Mouse (Mus musculus) gastrocnemius, postnatal 4 days (tissue): ENCODE measurements around the gene Nxph4. TPM values are rescaled to one million over a fixed set of nuclear protein-coding genes. Genes with fewer than 3 reads are reported as not detected.

Source experiments
- DNase-seq, 2 experiments: peaks; one replicate each; pipeline ENCODE4 v3.0.0; 2021 to 2022; ENCODE audit warnings: low spot score in 2 of 2, mixed read lengths in 2 of 2
- long read RNA-seq, 2 experiments: library from polyadenylated mRNA; stranded (forward); transcript quantifications; one replicate each; pipeline ENCODE4 v2.0.0; 2021
- total RNA-seq, 2 experiments: library from RNA; stranded (reverse); gene quantifications; 2 replicates each; pipeline ENCODE4 v1.2.3; 2021

The Nxph4 gene
- total RNA-seq, result 1 to 10 TPM; 1.9 to 2.2 TPM
- long read RNA-seq, experiment 1, partial matches to known transcripts, result 0 of 1 reads
- long read RNA-seq, experiment 1, other reads (novel, unspliced or antisense), result 0 of 1 reads
- long read RNA-seq, experiment 2, partial matches to known transcripts, result 0 of 2 reads
- long read RNA-seq, experiment 2, other reads (novel, unspliced or antisense), result 0 of 2 reads

DNA sequence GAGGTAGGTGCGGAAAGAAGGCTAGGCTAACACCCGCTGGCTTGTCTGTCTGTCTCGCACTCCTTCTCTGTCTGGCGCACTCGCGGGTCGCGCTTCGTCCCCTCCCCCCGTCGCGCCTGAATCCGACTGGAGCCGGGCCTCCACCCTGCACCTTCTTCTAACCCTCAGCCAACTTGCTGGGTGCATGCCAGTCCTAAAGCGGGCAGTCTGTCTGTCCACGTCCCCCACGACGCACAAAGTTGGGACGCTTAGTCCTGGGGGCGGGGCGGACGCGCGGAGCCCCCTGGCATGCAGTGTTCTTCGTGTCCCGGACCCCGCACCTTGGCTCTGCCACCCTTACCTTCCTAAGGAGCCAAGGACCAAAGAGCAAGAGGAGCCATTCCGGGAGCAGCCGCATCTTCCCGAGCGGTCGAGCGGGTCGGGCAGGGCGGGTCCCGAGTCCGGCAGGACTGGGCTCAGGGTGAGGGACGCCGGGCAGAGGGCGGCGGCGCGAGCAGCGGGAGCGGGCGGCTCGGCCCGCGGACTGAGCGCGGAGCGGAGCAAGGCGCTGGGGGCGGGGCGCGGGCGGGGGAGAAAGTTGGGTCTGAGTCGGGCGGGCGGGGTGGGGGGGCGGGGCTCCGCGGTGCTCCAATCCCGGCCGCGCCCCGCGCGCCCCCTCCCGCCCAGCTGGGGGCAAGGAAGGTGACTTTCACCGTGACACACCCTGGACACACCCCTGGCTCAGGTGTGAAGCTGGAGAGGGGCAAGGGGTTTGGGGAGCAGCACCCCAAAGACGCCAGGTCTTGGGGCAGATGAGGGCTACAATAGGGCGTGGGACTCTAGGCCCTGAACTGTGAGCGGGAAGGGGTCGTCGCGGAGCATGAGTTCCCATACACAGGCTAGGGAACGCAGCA, at the start of gene Nxph4:
TSS of gene Nxph4 (minus strand) at position 524 of the 893 bp plus-strand sequence.
- DNase-seq, result no peak

DNA sequence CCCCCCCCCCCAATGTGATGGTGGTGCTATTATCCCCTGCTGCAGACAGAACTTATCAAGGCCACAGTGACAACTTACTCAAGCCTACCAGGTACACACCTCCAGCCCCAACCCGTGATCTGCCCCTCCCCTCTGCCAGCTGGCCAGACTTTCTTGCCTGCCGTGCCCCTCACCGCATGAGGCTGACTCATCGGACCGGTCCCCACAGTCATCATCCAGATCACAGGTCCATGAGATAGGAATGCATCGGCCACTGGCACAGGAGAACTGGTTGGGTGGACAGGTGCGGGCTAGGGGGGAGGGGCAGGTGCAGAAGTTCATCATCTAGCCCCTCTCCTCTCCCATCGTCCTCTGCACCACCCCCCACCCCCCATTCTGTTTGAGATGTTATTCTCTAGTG, 49.3 kb upstream of the Nxph4 start:
- DNase-seq, result no peak

DNA sequence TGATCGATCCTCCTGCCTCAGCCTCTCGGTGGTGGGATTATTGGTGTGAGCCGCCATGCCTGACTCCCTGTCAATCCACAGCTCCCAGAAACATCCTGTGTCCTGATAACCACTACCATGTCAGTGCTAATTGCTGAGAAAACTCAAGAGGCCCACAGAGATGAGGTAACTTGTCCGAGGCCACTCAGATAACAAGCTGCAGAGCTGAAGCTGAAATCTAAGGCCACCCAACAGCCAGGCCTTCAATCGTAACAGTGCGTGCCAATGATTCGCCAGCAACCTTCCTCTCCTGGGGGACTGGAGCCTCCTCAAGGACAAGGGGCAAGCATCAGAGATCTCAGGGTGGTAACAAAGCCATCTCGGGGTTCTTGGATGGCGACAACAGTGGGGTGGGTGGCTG, 46.9 kb upstream of the Nxph4 start:
- DNase-seq, result no peak

DNA sequence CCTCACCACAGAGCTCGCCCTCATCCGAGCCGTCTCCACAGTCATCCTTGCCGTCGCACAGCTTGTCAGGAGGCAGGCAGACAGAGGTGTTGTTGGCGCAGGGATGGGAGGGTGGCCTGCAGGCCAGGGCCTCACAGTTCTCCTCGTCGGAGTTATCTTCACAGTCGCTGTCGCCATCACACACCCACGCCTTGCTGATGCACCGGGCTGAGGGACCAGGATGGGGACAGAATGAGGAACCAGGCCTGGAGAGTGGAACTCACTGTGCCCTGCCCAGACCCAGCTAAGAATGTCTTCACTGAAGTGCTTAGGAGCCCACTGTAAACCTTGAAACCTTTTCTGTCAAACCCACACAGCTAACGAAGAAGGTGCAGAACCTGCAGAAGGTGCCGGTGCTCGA, 43.6 kb upstream of the Nxph4 start:
- no peak for DNase-seq

DNA sequence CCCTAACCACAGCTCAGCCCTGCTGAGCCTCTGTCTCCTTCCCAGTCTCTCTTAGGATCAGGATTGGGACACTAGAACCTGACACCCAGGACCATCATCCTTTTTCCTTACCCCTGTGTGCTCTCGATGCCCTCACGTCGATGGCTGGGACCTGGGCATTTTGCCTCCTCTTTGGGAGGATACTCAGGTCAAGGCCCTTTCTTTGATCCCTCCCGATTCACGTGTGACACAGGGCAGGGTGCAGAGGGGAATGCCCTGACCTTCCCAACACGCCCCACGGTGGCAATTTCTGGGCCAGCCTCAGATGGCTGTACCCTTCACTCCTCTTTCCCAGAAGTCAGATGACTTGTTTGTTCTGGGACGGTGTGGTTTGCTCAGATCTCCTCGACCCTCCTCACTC, 42.8 kb upstream of the Nxph4 start:
- DNase-seq, result no peak

DNA sequence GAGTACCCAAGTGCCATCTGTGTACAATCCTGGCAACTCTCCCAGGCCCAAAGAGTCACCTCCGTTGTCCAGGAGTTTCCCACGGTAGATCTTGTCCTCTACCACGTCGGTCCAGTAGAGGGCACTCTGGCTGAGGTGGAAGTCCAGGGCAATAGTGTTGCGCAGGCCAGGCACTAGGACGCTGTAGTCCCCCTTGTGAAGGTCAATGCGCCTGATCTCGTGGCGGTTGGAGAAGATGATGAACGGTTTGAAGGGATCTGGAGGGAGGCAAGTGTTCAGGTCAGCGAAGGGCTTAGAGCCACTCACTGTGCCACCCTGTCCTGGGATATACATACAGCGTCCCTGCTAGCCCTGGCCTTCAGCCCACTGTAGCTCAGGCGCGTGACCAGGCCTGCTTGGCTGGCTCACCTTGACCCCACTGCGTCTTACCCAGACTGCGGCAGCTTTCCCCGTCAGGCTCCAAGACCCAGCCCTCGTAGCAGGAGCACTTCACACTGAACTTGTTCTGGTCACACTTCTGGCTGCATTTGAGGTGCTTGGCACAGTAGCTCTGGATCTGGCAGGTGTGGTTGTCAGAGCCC, 42.1 kb upstream of the Nxph4 start:
- DNase-seq, result peak in 1 of 2 experiments; percentile 60

DNA sequence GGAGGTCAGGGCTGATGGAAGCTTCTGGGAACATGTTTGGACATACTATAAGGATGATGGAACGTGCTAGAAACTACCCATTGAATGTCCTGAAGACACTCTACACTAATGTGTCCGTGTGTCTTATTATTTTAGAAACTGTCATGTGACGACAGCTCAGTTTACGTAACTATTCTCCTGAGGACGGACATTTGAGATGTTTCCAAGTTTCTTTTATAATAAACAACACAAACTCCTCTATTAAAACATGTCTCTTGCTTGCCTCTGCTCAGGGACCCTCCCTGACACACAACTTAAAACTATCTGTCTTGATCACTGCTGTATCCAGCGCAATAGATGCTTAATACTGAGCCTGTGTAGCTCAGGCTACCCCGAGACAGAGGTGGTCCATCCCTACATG, 41.4 kb upstream of the Nxph4 start:
- DNase-seq, result no peak

DNA sequence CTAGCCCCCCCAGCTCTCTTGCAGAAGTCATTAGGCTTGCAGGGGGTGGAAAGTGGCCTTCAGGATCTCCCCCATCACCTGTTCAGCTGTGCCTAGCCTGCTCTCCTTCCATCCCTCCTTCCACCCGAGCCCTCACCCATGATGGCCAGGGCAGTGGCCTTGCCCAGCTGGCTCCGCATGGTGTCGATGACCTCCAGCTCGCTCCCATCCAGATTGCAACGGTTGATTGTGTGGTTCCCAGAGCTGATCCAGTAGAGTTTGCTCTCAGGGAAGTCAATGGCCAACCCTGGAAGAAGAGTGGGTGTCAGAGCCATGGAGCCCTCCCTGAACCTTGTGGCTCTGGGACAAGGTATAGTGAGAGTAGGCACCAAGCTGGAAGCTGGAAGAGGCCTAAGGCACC, 37.9 kb upstream of the Nxph4 start:
- no peak for DNase-seq

DNA sequence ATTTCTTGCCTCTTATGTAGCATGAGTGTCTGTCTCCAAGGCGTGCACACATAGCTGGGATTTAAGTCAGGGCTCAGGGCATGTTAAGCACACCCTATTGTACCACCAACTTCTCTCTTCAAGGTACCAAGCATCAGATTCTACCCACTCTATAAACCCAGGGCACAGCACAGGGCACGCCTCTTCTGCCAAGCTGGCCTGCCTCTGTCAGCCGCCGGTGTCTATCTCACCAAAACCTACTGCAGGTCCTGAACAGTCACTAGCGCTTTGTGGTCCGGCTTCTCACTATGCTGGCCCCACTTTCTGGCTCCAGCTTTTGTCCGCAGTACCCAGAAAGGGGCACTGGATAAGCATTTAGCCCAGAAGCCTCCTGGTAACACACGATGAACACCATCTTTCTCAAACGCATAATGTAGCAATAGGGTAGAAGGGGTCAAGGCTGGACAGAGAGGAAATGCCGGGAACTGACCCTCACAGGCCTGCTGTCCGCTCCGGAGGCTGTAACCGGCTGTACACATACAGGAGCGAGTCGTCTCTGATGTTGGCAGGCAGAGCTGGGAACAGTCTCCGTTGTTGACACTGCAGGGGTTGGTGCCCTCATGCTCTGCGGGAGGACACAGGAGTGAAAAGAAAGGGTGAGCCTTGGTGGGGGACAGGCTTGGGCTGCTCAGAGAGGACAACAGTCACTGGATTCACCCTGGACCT, 36.7 kb upstream of the Nxph4 start:
- DNase-seq, result no peak

DNA sequence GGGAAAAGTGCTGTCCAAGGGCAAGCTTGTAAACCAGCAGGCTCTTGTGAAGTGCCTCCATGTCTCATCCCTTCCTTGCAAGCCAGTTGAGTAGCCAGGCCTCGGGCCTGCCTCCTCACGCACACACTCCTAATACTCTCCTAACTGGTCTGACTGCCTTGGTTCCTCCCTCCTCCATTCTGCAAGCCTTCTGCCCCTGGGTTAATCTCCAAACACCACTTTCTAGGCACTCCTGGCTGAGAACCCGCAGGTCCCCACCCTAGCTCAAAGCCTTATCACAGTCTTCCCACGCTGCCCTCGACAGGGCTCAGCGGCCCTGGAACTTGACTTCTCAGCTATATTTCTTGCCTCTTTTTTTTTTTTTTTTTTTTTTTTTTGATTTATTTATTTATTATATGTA, 36.0 kb upstream of the Nxph4 start:
- DNase-seq, result no peak

DNA sequence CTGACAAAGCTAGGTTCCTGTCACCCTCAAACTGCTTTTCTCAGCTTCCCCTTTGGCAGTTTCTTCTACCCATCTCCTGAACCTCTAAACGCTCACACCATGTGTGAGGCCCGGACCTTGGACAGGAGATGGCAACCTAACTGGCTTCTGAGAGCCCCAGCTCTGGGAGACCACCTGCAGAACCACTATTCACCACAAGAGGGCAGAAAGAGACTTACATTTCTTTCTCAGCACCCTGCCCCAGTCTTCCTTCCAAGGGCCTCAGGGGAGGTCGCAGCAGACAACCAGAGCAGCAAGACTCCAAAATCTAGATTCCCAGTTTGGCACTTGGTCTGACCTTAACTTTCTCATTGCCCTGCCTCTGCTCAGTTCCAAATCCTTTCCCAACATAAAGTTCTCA, 35.1 kb upstream of the Nxph4 start:
- peak in 1 of 2 experiments; percentile 82 for DNase-seq

DNA sequence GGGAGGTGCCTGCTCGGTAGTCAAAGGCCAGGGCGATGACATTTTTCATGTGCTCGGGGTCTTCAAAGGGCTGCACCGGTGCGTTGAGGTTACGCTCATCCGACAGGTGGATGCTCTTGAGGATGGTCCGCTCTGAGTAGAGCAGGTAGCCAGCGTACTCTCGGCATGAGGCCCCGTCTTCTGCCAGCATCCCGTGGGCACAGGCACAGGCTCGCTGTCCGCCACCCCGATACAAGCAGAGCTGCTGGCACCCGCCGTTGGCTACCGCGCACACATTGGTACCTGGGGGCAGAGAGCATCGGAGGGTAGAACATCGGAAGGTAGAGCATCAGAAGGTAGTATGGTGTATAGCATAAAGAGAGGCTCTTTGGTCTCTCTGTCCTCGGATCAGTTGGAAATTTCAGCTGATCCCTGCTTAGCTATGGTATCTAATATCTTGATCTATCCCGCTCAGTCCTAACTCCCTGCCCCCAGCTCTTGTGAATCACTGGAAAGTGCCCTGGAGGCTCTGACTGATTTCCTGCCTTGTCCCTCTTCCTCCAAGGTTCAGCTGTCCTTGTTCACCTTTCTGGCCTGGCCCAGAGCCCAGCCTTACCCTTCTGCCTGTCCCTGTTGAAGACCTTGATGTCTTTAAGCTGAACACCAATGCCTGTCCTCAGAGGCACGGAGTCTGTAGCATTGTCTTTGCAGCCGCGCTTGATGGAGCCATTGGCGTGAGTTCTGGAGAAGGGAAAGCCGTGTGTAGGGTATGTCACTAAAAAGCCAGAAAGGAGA, 32.4 kb upstream of the Nxph4 start:
- no peak for DNase-seq

DNA sequence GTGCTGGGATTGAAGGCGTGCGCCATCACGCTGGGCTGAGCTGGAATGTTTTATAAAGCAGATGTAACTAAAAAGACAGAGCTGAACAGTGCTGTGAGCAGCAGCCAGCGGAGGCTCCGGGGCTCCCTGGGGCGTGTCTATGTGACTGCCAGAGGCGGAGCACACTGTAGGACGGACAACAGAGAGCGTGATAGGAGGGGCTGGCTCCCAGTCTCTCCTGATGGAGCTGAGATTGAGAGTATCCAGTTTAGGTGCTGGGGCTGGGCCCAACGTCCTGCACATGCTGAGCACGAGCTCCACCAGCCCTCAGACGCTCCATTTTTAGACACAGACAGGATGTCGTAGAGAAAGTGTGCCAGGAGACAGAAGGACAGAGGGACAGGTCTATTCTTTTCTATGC, 29.9 kb upstream of the Nxph4 start:
- peak in 1 of 2 experiments; percentile 47 for DNase-seq

DNA sequence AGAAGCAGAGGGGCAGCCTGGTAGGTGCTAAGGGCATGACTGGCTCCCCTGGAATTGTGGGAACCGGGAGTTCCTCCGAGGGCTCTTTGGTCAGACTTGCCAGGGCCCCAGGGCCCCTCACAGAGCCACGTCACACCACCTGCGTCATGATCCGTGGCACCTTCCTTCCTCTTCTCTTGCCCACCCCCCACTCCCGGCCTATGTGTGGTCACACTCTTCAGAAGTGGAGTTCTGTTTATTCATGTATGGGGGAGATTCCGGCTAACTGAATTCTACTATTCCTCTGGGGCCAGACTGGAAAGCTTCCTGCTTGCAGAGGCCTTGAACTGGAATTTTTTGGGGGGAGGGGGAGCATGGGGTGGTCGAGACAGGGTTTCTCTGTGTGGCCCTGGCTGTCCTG, 29.5 kb upstream of the Nxph4 start:
- DNase-seq, result no peak

DNA sequence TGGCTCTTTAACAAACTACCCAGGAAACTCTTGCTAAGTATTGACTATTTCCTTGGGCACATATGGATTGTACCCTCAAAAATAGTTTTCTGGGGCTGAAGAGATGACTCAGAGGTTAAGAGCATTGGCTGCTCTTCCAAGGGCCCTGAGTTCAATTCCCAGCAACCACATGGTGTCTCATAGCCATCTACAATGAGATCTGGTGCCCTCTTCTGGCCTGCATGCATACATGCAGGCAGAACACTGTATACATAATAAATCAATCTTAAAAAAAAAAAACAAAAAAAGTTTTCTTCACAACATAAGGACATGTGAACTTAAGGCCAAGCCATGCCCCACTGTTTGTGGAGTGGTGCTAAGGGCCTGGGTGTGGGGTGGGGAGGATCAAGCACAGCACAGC, 26.8 kb upstream of the Nxph4 start:
- DNase-seq, result no peak

DNA sequence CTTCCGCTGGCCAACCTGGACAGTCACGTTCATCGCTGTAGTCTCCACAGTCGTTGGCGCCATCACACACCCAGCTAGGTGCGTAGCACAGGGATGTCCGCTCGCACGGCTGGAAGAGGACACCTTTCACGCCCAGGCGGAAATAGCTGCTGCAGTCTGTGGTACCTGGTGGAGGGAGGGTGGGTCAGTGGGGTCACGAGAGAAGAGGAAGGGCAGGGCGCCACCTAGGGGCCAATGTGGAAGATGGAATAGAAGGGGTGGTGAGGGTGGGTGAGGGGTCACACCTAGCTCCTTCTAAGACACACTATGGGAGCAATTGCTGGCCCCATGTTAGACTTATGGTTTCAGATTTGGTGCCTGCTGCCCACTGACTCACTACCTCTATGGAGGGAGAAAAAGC, 23.0 kb upstream of the Nxph4 start:
- DNase-seq, result no peak

DNA sequence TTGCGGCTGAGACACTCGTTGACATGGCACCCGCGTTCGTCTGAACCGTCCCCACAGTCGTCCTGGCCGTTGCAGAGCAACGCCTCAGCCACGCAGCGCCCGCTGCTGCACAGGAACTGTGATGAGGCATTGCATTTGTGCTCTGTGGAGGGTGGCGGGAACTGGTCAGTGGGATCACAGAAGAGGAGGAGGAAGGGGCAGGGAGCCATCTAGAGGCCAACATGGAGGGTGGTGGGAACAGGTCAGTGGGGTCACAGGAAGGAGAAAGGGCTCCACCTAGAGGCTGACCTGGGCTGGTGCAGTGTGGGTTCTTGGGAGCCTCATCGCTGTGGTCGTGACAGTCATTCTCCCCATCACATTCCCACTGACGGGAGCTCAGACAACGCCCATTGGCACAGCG, 21.3 kb upstream of the Nxph4 start:
- no peak for DNase-seq

DNA sequence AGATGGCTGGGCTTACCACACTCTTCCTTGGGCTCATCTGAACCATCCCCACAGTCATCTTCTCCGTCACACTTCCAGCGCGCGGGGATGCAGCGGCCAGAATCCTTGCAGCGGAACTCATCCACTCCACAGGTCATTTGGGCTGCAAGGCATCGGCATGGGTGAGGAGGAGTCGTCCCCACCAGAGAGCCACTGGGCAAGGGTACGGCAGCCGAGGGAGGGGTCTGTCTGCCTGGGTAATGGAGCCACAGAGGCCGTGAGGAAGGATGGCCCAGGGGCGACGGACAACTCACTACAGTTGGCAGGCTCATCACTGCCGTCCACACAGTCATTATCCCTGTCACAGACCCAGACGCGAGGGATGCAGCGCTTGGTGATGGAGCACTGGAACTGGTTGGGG, 15.5 kb upstream of the Nxph4 start:
- DNase-seq, result no peak

DNA sequence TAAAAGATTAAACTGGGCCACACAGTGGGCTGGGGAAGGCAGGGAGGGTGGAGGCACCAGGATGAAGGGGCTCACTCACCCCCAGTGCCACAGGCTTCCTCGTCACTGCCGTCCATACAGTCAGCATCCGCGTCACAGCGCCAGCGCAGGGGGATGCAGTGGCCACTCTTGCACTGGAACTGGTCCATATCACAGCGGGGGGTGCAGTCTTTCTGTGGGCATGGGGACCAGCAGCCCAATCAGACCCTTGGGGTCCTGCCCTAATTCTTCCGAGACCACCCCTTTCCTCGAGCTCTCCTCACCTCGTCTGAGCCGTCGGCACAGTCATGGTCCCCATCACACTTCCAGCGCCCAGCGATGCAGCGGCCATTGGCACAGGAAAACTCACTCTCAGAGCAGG, 13.9 kb upstream of the Nxph4 start:
- no peak for DNase-seq

DNA sequence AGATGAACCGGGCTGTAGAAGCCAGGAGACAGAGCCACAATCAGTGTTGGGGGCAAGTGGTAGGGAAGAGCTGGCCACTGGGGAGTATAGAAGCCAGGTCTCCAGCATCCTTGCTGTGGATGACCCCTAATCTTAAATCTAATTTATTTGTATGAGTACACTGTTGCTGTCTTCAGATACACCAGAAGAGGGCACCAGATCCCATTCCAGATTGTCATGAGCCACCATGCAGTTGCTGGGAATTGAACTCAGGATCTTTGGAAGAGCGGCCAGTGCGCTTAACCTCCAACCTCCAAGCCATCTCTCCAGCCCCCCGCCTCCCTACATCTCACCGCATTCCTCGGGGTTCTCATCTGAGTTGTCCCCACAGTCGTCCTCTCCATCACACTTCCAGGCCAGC, 12.1 kb upstream of the Nxph4 start:
- DNase-seq, result no peak

DNA sequence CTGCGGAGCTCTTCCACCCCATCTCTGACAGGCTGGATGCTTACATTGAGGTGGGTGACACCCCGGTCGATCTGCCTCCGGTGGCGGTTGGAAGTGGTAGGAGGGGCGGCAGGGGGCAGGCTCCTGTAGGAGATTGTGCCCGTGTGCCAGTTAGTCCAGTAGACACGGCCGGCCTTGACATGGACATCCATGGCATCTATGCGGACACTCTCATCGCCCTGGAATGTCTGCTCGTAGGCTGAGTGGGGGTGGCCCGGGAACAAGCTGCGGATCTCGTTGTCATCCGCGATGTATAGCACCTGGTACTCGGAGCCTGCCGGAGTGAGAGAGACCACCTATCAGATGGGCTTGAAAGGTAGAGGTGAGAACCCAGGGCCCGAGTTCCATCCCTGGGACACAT, 10.0 kb upstream of the Nxph4 start:
- no peak for DNase-seq
